Mouse (Mus musculus) kidney, postnatal 36 days (tissue): ENCODE data around the gene Sp6.

Experiments
- DNase-seq, 2 experiments: peaks; one replicate each; pipeline ENCODE4 v3.0.0; 2021 to 2022; ENCODE audit warnings: mixed read lengths in 2 of 2

Gene Sp6

GRCm38 (mm10) chr11:96982355-96982754, 30.8 kb upstream of the Sp6 start:
- peak; percentile 79 to 91 for DNase-seq

GRCm38 (mm10) chr11:96982859-96983258, 30.3 kb upstream of the Sp6 start, which contains the start of gene Sp2:
Sp2 (minus strand) TSS chr11:96982959.
- no peak for DNase-seq

GRCm38 (mm10) chr11:96984903-96985302, 28.3 kb upstream of the Sp6 start:
- DNase-seq: no peak

DNA sequence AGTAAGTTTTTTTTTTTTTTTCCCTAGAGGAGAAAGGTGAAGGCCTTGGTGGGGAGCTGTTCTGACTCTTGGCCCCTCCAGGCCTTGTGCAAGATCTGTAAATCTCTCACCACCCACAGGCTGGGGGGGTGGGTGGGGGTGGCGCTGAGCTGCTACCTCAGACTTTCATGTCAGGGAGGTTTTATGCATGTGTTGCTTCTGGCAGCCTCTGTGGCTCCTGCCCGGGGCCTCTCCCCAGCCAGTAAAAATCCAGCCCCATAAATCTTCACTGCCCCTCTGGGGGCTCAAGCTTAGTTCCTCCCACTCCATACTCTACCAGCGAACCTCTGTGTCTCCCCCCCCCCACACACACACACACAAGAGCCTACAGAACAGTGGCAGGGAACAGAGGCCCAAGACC, 26.7 kb upstream of the Sp6 start:
- no peak for DNase-seq

- DNase-seq: peak in 1 of 2 experiments; percentile 9
These were observed 25.1 kb upstream of the Sp6 start for GRCm38 (mm10) chr11:96987873-96988655.

- no peak for DNase-seq
These were observed 21.7 kb upstream of the Sp6 start for GRCm38 (mm10) chr11:96991501-96991900.

DNA sequence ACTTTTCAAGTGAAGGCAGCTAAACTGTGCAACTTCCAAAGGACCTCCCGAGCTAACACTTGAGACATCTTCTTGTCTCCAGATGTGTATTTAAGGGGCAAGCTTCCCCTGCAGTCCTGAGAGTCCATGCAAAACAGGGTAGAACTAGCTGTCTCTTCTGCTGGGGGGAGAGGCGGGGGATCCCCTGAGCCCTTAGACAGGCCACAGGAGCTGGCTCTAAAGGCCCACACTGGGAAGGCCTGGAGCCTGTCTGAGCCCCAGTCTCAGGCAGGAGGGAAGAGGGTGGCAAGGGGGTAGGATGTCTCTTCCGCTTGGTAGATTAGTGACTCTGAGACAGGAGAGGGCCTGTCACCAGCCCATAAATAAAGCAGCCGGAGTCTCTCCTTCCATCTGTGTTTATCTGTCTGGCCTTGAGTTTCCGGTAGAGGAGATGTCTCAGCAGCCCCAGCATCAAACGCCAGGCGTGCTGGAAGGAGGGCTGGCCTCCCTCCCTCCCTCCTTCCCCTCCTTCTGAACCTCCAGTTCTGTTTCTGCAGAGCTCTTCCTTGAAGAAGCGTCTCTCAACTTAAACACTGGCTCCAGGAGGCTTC, 20.4 kb upstream of the Sp6 start:
- DNase-seq: no peak

- DNase-seq: no peak
These were observed 18.2 kb upstream of the Sp6 start for GRCm38 (mm10) chr11:96995031-96995430.

- DNase-seq: no peak
These were observed 17.1 kb upstream of the Sp6 start for GRCm38 (mm10) chr11:96995836-96996772.

DNA sequence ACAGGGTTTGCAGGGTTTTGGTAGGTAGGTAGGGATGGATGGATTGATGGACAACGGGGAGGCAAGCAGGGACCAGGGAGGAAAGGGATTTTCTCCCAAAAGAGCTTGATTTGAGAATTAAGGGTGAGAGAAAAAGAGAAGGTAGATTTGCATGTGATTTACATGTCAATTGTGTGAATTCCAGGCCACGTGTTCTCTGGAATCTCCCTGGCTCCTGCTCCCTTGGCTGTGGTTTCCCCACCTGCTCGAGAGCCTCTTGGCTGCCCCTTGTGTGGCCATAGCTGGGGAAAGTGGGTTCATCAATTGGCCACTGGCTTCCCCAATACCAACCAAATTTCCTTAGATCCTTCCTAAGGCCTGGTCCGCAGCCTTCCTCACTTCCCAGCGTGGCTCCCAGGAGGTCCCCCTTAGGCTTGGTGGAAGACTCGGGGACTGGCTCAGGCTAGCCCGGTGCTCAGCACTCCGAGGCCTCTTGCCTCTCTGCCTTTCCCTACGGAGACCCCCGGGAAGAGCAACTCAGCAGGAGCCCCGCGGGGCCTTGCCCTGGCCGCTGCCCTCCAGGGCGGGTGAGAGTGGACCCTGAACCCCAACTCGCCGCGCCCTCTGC, 16.3 kb upstream of the Sp6 start:
- no peak for DNase-seq

DNA sequence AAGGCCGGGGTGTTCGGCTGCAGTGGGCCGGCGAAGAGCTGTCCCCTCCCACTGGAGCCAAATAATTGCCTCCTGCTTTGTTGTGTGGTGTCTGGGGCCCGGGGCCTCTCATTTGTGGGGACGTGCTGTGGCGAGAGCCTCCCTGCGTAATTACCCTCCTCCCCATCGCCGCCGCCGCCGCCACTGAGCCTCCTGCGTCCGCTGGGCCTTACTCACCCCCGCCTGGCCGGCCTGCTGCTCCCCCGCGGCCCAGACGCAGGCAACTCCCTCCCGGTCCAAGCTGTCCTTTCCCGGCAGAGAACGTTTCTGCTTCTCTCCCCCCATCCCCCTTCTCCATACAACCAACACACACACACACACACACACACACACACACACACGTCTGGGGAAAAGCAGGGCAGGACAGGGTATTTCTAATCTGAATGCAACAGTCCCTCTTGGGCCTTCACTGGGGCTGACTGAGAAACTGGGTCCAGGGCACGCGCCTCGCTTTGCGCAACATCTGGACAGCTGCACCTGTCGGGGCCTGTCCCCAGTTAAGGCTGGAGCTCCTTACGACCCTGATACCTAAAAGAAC, 15.7 kb upstream of the Sp6 start:
- DNase-seq: peak; percentile 52 to 74

GRCm38 (mm10) chr11:97003170-97003569, 10.0 kb upstream of the Sp6 start:
- no peak for DNase-seq

DNA sequence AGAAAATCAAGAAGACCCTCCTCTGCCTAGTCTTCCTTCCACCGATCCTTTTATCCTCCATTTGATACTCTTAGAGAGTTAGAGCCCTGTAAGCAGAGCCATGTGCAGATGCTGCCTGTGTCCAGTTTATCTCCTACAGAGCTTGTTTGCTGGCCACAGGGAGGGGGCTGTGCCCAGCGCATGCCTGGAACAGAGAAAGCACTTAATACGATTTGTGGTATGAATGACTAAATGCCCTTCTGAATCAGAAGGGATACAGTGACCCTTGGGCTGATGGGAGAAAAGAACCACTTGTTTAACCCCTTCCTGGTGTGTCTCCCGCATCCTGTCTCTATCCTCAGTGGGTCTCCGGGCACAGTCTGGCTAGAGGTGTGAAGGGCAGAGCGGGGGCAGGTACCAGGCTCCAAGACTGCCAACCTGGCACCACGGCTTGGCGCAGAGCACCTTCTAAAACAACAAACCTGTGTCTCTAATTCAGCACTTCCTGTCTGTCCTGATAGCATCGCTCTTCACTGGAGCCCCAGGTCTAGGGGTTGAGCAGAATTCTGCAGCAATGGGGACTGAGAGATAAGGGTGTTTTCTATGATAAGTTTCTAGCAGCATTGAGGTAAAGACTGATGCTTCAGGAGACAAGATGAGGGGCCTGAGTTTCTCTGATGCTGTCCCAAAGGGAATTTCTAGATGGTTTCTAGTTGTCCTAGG, 6.0 kb upstream of the Sp6 start:
- DNase-seq: no peak

GRCm38 (mm10) chr11:97009198-97009790, 3.9 kb upstream of the Sp6 start:
- no peak for DNase-seq

GRCm38 (mm10) chr11:97017696-97018582, 4.7 kb downstream of the Sp6 start:
- DNase-seq: no peak

- DNase-seq: peak; percentile 10 to 49
These were observed 5.6 kb downstream of the Sp6 start for GRCm38 (mm10) chr11:97018583-97019344.

- DNase-seq: no peak
These were observed 6.1 kb downstream of the Sp6 start for GRCm38 (mm10) chr11:97019345-97019708.

DNA sequence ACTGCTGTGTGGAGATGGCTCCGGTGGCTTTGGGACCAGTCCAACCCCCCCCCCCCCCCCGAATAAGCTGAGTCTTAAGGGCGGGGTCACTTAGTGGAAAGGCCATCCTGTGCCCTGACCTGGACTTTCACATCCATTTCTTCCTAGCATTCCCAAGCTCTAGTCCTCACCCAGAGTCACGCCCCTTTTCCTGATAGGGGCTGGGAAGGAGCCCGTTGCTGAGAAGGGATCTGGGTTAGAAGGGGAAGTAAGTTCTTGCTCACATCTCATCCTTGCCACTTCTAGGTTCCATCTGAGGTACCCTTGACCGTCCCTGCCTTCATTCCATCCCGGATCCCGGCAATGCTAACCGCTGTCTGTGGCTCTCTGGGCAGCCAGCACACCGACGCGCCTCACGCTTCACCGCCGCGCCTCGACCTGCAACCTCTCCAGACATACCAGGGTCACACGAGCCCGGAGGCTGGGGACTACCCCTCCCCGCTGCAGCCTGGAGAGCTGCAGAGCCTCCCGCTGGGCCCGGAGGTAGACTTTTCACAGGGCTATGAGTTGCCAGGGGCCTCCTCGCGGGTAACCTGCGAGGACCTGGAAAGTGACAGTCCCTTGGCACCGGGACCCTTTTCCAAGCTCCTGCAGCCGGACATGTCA, 8.0 kb downstream of the Sp6 start:
- DNase-seq: peak in 1 of 2 experiments; percentile 35

DNA sequence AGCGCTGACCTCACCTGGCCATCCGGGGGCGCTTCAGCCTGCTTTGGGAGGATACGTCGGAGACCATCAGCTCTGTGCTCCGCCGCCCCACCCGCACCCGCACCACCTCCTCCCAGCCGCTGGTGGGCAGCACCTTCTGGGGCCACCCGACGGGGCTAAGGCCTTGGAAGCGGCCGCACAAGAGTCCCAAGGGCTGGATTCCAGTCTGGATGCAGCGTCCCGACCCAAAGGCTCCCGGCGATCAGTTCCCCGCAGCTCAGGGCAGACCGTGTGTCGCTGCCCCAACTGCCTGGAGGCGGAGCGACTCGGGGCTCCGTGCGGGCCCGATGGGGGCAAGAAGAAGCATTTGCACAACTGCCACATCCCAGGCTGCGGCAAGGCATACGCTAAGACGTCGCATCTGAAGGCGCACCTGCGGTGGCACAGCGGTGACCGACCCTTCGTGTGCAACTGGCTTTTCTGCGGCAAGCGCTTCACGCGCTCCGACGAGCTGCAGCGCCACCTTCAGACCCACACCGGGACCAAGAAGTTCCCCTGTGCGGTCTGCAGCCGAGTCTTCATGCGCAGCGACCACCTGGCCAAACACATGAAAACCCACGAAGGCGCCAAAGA, 8.8 kb downstream of the Sp6 start:
- peak; percentile 71 to 89 for DNase-seq
